Mouse (Mus musculus) embryonic fibroblast, embryonic 13.5 days (primary cell): ENCODE measurements around the gene Ppp1r9a.

Source experiments
- CTCF ChIP-seq: IDR thresholded peaks from 2 replicates; pipeline ENCODE4 v1.5.1; 2011; ENCODE audit warnings: mild to moderate bottlenecking, control low read depth, low read length, moderate library complexity, borderline replicate concordance; ENCODE audit not compliant: insufficient read depth
- POLR2A ChIP-seq: IDR thresholded peaks from 2 replicates; pipeline ENCODE4 v1.6.1; 2011; ENCODE audit warnings: low read depth, mild to moderate bottlenecking, control low read depth, low read length, moderate library complexity

DNA sequence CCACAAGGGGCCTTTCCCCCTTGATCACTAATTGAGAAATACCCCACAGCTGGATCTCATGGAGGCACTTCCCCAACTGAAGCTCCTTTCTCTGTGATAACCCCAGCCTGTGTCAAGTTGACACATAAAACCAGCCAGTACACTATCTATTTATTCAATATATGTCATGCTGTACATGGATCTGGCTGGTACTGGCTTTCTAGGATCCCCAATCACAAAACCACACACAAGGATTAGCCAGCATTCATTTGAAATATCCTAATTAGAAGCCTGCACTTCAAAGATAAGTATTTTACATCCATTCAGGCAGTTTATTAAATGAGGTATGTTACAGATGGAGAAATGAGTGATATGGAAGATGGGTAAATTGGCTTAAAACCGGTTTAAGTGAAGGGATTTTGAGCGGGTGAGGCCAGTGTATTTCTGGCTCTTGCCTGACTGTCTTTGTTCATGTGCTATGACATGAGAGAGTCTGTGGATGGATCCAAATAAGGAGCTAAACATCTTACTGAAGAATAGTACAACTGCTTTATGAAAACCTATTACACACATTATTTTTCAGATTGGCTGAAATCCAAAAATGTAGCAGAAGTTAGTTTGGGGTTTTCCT lies 135.5 kb downstream of the Ppp1r9a start:
- TF ChIP-seq CTCF (no peak), POLR2A (no peak)
